Mouse (Mus musculus): ENCODE data around the gene Slc16a2.

- no peak for TF ChIP-seq CTCF (IDR thresholded peaks at IDR 0.05; ENCODE audit: borderline replicate concordance, insufficient read depth, low read length)
- TF ChIP-seq POLR2A (IDR thresholded peaks at IDR 0.05; ENCODE audit: low read depth, low read length), result no peak
Observed at GRCm38 (mm10) chrX:103673761-103674160, 148.0 kb downstream of the Slc16a2 start.
